Mouse (Mus musculus) frontal cortex, adult (tissue): ENCODE measurements around the gene Pum2.
"Not testable (repeated sequence)": the region's sequence is repeated elsewhere in the genome, so short reads cannot be mapped to it uniquely, and the experiment has no call there.

Experiments
- ATAC-seq: cut with Nextera tagmentation; 2 replicates; pipeline ENCODE4 v1.9.2; 2017; ENCODE audit warnings: mild to moderate bottlenecking, moderate library complexity, mixed read lengths; ENCODE audit not compliant: low TSS enrichment

Gene Pum2

DNA sequence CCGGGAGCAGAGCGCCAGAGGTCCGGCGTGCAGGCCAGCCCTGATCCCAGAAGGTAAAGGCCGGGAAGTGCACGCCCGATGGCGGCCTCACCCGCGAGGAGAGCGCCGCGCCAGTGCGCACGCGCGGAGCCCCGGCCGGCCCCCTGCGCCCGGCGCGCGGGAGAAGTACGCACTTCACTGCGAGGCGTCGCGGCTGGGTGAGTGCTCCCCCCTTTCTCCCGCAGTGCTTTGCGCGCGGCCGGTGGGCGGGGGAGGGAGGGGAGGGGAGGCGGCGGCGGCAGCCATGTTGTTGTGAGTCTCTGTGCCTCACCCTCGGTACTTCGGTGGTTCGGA lies at the start of gene Pum2:
Pum2 (plus strand) TSS at position 161 of the 333 bp plus-strand sequence.
- peak; percentile 98 for ATAC-seq

DNA sequence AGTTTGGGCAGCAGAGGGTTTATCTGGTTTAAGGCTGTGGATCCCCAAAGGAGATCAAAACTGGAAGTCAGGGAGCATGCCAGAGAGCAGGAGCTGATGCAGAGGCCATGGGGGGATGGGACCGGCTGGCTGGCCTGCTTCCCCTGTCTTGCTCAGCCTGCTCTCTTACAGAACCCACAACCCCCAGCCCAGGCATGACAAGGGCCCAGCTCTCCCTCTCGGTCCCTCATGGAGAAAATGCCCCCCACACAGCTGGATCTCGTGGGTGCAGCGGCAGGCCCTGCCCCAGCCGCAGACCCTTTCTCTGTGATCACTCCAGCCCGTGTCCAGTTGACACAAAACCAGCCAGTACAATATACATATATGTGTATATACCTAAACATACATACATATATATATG lies 44.4 kb upstream of the Pum2 start:
- ATAC-seq: no peak

DNA sequence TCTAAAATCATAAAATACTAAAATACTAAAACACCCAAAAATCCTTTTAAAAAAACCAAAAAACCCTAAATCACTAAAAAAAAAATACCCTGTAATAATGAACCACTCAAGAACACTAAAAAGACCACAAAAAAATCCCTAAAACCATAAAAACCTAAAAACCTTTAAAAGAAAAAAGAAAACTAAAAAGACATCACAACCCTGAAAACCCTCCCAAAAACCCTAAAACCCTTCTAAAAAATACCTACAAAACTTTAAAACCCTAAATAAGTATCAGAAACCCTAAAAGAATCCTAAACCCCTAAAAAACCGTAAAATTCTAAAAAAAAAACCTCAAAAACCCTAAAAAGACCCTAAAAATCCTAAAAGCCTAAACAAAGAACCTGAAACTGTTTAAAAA lies 42.2 kb upstream of the Pum2 start:
- no peak for ATAC-seq

DNA sequence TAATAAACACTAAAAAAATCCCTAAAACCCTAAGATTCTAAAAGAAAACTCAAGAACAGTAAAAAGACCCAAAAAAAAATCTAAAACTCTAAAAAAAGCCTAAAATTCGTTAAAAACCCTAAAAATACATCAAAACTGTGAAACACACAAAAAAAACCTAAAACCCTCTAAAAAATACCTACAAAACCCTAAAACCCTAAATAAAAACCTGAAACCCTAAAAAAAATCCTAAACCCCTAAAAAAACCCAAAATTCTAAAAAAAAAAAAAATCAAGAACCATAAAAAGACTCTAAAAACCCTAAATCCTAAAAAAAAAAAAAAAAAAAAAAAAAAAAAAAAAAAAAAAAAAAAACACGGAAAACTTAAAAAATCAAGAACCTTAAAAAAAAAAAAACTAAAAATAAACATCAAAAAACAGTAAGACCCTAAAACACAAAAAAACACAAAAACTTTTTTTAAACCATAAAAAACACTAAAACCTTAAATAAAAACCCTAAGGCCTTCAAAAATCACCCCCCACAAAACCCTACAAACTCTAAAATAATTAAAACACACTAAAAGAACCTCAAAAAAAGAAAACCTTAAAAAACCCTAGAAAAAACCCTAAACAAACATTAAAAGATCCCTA lies 41.1 kb upstream of the Pum2 start:
- no peak for ATAC-seq

GRCm38 (mm10) chr12:8634306-8634705 lies 39.6 kb upstream of the Pum2 start:
- ATAC-seq: no peak

- no peak for ATAC-seq
Measured at GRCm38 (mm10) chr12:8635546-8635945, 38.4 kb upstream of the Pum2 start.

DNA sequence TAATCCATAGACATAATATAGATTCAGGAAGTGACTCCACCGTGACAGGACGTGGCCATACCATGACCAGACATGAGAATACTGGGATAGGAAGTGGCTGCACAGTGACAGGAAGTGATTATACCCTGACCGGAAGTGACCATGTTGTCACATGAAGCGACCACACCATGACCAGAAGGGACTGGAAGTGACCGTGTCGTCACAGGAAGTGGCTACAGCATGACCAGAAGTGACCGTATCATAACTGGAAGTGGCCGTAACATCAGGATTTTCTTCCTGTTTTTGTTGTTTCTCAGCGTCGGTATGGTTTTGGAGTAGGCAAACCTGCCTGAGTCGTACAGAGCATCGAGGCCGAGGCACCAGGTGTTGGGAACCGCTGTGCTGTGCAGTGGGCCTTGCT lies 37.0 kb upstream of the Pum2 start:
- ATAC-seq: no peak

DNA sequence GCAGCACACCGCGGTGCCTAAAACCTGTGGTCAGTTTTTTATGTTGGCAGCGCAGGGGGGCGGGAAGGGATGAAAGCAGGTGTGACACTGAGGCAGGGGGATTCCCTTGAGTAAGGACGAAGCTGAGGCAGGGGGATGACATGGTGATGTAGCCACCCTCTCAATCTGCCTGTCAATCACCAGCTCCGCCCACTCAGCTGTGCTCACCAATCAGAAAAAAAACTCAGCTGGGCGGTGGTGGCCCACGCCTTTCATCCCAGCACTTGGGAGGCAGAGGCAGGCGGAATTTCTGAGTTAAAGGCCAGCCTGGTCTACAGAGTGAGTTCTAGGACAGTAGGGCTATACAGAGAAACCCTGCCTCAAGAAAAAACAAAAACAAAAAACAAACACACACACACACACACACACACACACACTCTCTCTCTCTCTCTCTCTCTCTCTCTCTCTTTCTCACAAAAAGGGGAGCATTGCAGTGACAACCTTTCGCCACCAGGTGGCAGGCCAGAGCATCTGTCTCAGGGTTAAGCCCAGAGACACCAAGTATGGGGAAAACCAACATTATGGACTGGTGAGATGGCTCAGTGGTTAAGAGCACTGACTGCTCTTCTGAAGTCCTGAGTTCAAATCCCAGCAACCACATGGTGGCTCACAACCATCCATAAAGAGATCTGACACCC lies 35.4 kb upstream of the Pum2 start:
- not testable (repeated sequence) for ATAC-seq

GRCm38 (mm10) chr12:8640186-8640585 lies 33.7 kb upstream of the Pum2 start:
- not testable (repeated sequence) for ATAC-seq

- peak; percentile 100 for ATAC-seq
Measured at GRCm38 (mm10) chr12:8640711-8641424, 33.1 kb upstream of the Pum2 start.

DNA sequence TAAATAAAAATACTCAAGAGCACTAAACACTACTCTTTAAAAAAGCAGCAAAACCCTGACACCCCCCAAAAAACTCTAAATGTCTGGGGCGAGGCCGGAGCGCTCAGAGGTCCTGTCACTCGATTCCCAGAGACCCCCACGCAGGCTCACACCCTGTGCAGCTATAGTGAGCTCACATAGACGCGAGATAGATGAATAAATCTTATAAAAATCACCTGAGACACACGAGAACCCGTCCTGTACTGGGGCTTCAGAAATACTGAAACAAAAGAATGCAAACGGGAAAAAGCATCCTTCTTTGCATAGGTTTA lies 32.6 kb upstream of the Pum2 start:
- ATAC-seq: 0 out of 2 replicates have a peak, but pooled peaks have one; percentile 10

DNA sequence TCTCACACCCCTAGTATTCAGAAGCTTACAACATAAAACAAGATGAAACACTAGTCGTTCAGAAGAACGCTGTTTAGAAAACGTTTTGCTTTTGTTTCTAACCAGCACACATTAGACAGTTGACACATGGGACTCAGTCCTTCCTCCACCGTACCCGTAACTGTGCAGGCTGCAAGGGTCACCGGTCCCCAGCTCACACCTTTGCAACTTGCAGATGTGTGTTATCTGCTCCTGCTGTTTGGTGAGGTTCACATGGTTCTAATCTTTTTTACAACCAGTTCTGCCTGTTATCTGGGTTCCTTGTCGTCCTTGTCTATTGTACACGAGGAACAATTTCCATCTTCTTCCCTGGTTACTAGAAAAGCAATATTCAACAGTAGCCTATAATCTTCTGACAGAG lies 25.7 kb upstream of the Pum2 start:
- not testable (repeated sequence) for ATAC-seq

GRCm38 (mm10) chr12:8650027-8650426 lies 23.9 kb upstream of the Pum2 start:
- not testable (repeated sequence) for ATAC-seq

DNA sequence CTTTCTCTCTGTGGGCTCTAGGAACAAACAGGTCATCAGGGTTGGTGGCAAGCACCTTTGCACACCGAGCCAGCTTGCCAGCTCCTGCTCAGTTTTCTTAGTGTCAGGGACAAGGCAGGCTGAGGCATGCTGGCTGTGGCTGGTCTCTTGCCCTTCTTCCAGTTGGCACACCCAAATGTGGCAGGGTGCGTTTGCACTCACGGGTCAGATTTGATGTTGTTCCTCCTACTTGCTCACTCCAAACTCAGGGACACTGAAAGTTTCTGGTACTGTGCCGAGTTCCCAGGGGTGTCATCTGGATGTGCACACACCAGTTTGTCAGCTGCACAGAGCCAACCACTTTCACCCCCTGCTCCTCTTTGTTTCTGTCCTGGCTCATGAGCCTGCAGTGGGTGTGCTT lies 17.3 kb upstream of the Pum2 start:
- ATAC-seq: peak; percentile 81

- ATAC-seq: peak; percentile 62
Measured at GRCm38 (mm10) chr12:8657116-8657515, 16.8 kb upstream of the Pum2 start.

DNA sequence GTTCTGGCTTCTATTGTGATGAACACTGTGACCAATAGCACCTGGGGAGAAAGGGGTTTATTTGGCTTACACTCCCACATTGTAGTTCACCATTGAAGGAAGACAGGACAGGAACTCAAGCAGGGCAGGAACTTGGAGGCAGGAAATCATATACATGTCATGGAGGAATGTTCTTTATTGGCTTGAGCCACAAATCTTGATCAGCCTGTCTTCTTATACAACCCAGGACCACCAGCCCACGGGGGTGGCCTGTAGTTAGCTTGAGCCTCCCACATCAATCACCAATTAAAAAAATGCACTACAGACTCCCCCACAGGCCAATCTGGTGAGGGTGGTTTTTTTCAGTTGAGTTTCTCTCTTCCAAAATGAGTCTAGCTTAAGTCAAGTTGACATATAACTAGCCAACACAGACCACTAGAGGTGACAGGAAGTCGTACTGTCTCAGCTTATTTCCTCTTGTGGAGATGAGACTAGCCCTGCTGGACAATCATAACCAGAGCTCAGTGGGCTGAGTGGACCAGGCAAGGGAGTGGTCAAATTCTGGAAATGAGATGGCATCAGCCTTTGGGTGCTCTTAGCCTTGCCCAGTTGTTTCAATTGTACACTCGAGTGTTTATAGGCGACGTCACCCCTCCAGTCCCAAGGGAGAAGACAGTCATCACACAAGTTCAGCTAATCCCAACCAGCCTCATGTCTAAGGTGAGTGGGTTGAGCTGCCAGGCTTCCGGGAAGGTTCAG lies 16.1 kb upstream of the Pum2 start:
- no peak for ATAC-seq

DNA sequence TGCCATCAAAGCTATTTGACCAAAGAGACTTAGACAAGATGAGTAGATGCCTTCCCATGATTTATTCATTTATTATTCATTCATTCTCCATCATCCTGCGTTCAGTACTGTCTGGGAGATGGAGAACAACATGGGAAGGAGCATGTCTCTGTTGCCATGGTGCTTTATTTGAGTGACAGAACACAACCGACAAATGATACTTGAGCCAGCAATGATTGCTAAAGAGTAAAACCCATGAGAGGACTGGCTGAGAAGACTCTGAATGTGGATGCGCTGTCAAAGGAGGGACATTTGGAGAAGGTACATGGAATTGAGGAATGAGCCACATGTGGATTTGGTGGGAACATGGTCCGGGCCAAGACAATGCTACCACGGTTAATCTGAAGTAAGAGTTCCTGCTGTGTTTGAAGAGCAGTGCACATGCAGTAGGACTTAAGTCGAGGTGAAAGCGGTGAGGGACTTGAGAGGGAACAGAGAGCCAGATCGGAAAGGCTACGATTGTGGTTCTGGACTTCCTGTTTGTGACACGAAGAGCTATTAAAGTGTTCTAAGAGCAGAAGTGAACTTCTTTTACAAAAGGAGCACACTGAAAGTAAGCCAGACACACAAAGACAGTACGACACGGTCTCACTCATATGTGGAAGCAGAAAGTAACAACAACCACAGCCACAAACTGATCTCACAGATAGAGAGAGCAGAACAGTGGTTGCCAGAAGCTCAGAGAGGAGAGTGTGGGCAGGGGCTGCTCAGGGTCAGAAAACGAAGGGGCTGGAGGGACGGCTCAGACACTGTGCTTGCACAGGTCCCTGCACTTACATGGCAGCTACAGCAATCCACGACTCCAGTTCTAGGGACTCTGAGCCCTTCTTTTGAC lies 14.3 kb upstream of the Pum2 start:
- ATAC-seq: no peak

- no peak for ATAC-seq
Measured at GRCm38 (mm10) chr12:8661747-8662146, 12.2 kb upstream of the Pum2 start.

GRCm38 (mm10) chr12:8662175-8662574 lies 11.8 kb upstream of the Pum2 start:
- ATAC-seq: no peak

- ATAC-seq: no peak
Measured at GRCm38 (mm10) chr12:8662721-8663120, 11.2 kb upstream of the Pum2 start.

DNA sequence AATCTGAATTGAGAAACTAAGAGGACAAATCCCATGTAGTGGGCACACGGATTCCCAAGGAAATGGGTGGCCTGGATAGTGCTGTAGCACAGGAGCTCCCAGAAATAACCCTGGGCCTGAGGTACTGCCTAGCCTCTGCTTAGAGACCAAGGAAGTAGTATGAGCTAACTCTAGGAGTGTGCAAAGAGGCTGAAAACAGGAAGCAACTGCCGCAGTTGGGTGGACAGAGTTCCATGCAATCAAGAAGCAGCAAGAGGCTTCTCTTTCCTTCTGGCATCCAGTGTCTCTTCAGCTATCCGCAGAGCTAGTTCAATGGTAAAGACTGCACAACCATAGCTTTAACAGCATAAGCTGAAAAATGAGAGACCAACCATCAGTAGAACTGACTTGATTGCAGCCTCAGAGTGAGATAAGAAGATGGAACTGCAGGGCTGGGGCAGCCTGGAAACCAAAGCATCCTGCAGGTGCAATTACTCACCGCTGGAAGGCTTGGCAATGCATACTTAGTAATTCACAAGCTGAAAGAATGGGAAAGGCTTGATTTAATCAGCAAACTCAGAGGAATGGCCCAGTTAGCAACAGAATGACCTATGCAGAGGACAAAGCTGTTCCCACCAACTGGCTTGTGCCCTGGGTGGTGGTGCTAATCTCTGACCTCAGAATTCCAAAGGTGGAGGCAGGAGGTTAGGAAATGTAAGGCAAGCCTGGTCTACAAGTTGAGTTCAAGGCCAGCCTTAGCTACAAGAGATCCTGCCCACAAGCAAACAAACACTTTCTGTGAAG lies 6.3 kb upstream of the Pum2 start:
- ATAC-seq: no peak
